Mouse (Mus musculus) thymus, postnatal 4 days (tissue): Measurements from ENCODE around the gene D2hgdh.
"Not testable (repeated sequence)": the region's sequence is repeated elsewhere in the genome, so short reads cannot be mapped to it uniquely, and the experiment has no call there.

Experiments
- DNase-seq: peaks from one replicate; pipeline ENCODE4 v3.0.0; 2021

The D2hgdh gene

GRCm38 (mm10) chr1:93832754-93833360 is 8.1 kb downstream of the D2hgdh start:
- peak; percentile 17 for DNase-seq

GRCm38 (mm10) chr1:93834671-93835150 is 10.0 kb downstream of the D2hgdh start:
- DNase-seq: no peak

- DNase-seq: no peak
Observed at GRCm38 (mm10) chr1:93835211-93835610, 10.5 kb downstream of the D2hgdh start.

GRCm38 (mm10) chr1:93835876-93836531 is 11.3 kb downstream of the D2hgdh start:
- DNase-seq: no peak

GRCm38 (mm10) chr1:93836532-93836913 is 11.8 kb downstream of the D2hgdh start:
- DNase-seq: no peak

- DNase-seq: no peak
Observed at GRCm38 (mm10) chr1:93837335-93837734, 12.6 kb downstream of the D2hgdh start.

GRCm38 (mm10) chr1:93838569-93838968 is 13.9 kb downstream of the D2hgdh start:
- not testable (repeated sequence) for DNase-seq

GRCm38 (mm10) chr1:93845766-93846366 is 21.2 kb downstream of the D2hgdh start:
- not testable (repeated sequence) for DNase-seq

- DNase-seq: not testable (repeated sequence)
Observed at GRCm38 (mm10) chr1:93855790-93856189, 31.1 kb downstream of the D2hgdh start.

GRCm38 (mm10) chr1:93857370-93857769 is 32.7 kb downstream of the D2hgdh start:
- DNase-seq: no peak

- DNase-seq: no peak
Observed at GRCm38 (mm10) chr1:93857991-93858390, 33.3 kb downstream of the D2hgdh start.

- no peak for DNase-seq
Observed at GRCm38 (mm10) chr1:93859619-93860018, 34.9 kb downstream of the D2hgdh start.

GRCm38 (mm10) chr1:93861048-93861447 is 36.3 kb downstream of the D2hgdh start, which contains the start of gene Gal3st2:
Gene Gal3st2 (plus strand): TSS chr1:93861306.
- DNase-seq: not testable (repeated sequence)

GRCm38 (mm10) chr1:93871594-93872105 is 46.9 kb downstream of the D2hgdh start:
- DNase-seq: not testable (repeated sequence)

GRCm38 (mm10) chr1:93874405-93874804 is 49.7 kb downstream of the D2hgdh start:
- DNase-seq: not testable (repeated sequence)

GRCm38 (mm10) chr1:93881778-93882177 is 57.1 kb downstream of the D2hgdh start:
- not testable (repeated sequence) for DNase-seq

- DNase-seq: peak; percentile 20
Observed at GRCm38 (mm10) chr1:93890936-93891335, 66.2 kb downstream of the D2hgdh start.

- not testable (repeated sequence) for DNase-seq
Observed at GRCm38 (mm10) chr1:93897395-93897794, 72.7 kb downstream of the D2hgdh start.

- not testable (repeated sequence) for DNase-seq
Observed at GRCm38 (mm10) chr1:93901291-93901690, 76.6 kb downstream of the D2hgdh start.
